Mouse (Mus musculus) lung, adult 2 months (tissue): Measurements from ENCODE around the gene Mrps2.

Experiments used
- CTCF ChIP-seq: fragments of 200-500 bp; IDR thresholded peaks from 2 replicates; pipeline ENCODE4 v1.5.1; 2011; ENCODE audit warnings: mild to moderate bottlenecking, low read length, control low read depth; ENCODE audit not compliant: insufficient read depth
- POLR2A ChIP-seq: fragments of 200-500 bp; IDR thresholded peaks from 2 replicates; pipeline ENCODE4 v1.6.1; 2011; ENCODE audit warnings: low read depth, mild to moderate bottlenecking, control low read depth, low read length, borderline replicate concordance; ENCODE audit errors: extremely low read depth

- TF ChIP-seq CTCF (peak; percentile 98), POLR2A (no peak)
Measured at GRCm38 (mm10) chr2:28517206-28517909, 49.5 kb downstream of the Mrps2 start.
